Mouse (Mus musculus) liver, embryonic 11.5 days (tissue): ENCODE results near the gene Fam76a. TPM values are rescaled to one million over a fixed set of nuclear protein-coding genes. Genes with fewer than 3 reads are reported as not detected.

Source experiments
- polyA plus RNA-seq: library from polyadenylated mRNA; unstranded; fragments of >200 nt; fragmentation: Nextera tagmentation; extraction: Ambion mirVana; gene quantifications from 2 replicates; pipeline ENCODE4 v1.2.1, GENCODE M21; 2014

Gene Fam76a
- polyA plus RNA-seq, 1 experiment from 2014 or later: 27.8 TPM

Other genes with a start within 250 kb of the Fam76a start
- gene Xkr8, start 190.0 kb downstream of the Fam76a start, polyA plus RNA-seq: 5.1 and 7.7 TPM in 2 replicates
- gene Smpdl3b, start 165.3 kb downstream of the Fam76a start, polyA plus RNA-seq: 2.9 and 3.2 TPM in 2 replicates
- 156 and 165 TPM in 2 replicates for gene Rpa2, start 154.2 kb downstream of the Fam76a start, polyA plus RNA-seq
- gene Themis2, start 126.2 kb downstream of the Fam76a start, polyA plus RNA-seq: 2.7 and 3.3 TPM in 2 replicates
- gene Ppp1r8, start 79.4 kb downstream of the Fam76a start, polyA plus RNA-seq: 44.0 and 50.5 TPM in 2 replicates
- 33.1 and 34.9 TPM in 2 replicates for gene Stx12, start 38.0 kb downstream of the Fam76a start, polyA plus RNA-seq
- 0.23 and 0.73 TPM in 2 replicates for gene Fgr, start 51.5 kb upstream of the Fam76a start, polyA plus RNA-seq
- 5.1 and 6.1 TPM in 2 replicates for gene Ahdc1, start 88.7 kb upstream of the Fam76a start, polyA plus RNA-seq
- gene Wasf2, start 207.9 kb upstream of the Fam76a start, polyA plus RNA-seq: 32.1 and 42.2 TPM in 2 replicates